Mouse (Mus musculus): Measurements from ENCODE around the gene Gapdh.

DNA sequence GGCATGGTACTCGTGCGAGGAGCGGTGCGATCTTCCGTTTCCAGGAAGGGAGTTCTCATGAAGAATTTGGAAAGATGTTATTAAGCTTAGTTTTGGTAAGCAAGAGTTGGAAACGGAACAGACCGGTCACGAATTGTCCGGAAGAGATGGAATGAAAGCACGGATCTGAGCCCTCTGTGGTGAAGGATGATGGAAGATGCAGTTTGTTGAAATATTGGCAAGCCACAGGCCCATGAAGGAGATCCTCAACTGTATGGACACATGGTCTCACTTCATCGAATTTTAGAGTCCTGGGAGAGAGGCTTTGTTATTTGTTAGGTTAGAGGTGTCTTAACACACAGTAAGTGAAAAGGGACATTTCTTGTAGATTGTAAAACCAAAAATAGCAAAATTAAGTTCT, 33.8 kb downstream of the Gapdh start:
- TF ChIP-seq CTCF (IDR thresholded peaks at IDR 0.05; ENCODE audit: low read depth, low read length) (no peak), POLR2AphosphoS5 (IDR thresholded peaks at IDR 0.05; ENCODE audit: insufficient replicate concordance, low read depth, low read length) (no peak), GATA1 (IDR thresholded peaks at IDR 0.05; ENCODE audit: borderline replicate concordance, low read length) (no peak), GATA2 (IDR thresholded peaks at IDR 0.05; ENCODE audit: borderline replicate concordance, low read depth, low read length) (no peak)
